Mouse (Mus musculus) ES-Bruce4 (cell line): ENCODE measurements around the gene Amn1.

ENCODE experiments used
- CTCF ChIP-seq: IDR thresholded peaks from one replicate; pipeline ENCODE4 v1.8.1; 2011; ENCODE audit warnings: low read depth, low read length
- EP300 ChIP-seq: IDR thresholded peaks from 2 replicates; pipeline ENCODE4 v1.6.1; 2011; ENCODE audit warnings: low read depth, low read length; ENCODE audit not compliant: insufficient read depth
- POLR2A ChIP-seq: IDR thresholded peaks from one replicate; pipeline ENCODE4 v1.8.1; 2011; ENCODE audit warnings: low read length; ENCODE audit not compliant: insufficient read depth

GRCm38 (mm10) chr6:149174932-149175570 lies 13.5 kb downstream of the Amn1 start:
- TF ChIP-seq EP300 (no peak), CTCF (no peak), POLR2A (no peak)
